Mouse (Mus musculus): ENCODE measurements around the gene Celsr1.

DNA sequence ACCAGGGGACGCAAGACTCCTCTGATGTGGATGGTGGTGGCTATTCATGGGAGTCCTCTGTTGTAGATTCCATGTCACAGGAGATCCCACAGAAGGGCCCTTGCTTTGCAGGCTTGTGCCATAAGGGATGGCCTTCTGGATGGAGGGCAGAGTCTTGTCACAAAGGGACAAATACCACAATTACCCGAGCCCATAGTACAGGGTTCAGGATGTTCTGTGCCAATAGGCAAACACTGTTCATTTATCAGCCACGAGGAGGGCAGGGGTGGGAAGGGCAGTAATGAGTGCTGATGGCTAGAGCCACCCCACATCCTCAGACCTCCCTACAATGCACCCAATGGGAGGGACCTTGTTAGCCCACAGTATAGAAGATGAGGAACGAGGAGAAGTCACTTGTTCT, 71.9 kb downstream of the Celsr1 start:
- TF ChIP-seq CTCF (IDR thresholded peaks at IDR 0.05; ENCODE audit: borderline replicate concordance, control insufficient read depth, extremely low read depth, insufficient read depth, low read length, poor library complexity) = no peak
- no peak for TF ChIP-seq POLR2A (IDR thresholded peaks at IDR 0.05; ENCODE audit: control insufficient read depth, extremely low read depth, insufficient read depth, low read length, poor library complexity)
